Mouse (Mus musculus) frontal cortex, postnatal 36 days (tissue): ENCODE measurements at regions not wholly inside any gene's neighbourhood (a gene's known extent, or its start where the extent isn't known, plus 50 kb on each side); places are given as distances from the start of the nearest gene placed in this dataset.
A peak's percentile ranks its signal among the peaks of the same experiment; 100 is the strongest.
"Not testable (repeated sequence)": the region's sequence is repeated elsewhere in the genome, so short reads cannot be mapped to it uniquely, and the experiment has no call there.

Source experiments
- DNase-seq, 2 experiments: peaks; one replicate each; pipeline ENCODE4 v3.0.0; 2022; ENCODE audit warnings: low spot score in 2 of 2

DNA sequence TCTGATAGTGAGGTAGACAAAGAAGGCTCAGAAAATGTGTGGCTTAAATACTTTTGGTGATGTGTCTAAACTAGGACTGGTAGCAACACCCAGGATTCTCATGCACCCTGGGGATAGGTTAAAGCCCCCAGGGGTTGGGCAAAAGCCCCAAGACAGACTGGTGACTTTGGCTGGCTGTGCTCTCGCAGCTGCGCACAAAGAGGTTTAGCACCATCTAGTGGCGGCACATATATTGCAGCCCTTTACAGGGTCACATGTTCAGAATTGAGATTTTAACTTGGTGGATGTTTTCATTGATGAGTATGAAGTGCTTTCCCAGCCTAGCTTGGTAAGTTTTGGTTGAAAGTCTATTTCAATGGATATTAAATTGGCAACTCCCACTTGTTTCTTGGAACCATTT lies 167.3 kb downstream of the Gm44 start:
- DNase-seq: peak; percentile 0

DNA sequence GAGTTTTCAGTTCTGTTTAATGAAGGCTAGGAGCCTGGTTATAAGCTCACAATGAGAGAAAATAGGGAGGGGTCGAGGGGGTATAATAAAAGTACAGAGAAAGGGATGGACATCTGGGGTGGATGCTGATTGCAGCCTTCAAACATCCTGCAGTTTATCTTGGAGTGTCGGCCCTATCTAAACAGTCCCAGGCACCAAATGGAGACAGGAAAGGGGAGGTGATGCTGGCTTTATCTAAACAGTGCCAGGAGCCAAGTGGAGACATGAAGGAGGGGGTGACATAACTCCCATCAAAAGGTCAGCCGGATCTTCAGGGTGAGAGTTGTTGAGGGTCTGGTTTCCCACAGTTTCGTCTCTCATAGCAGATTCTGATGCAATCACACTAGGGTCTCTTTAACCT lies 193.2 kb downstream of the Gm44 start:
- DNase-seq: not testable (repeated sequence)
